Mouse (Mus musculus) limb, embryonic 12.5 days (tissue): ENCODE results near the gene Naa80. TPM values are rescaled to one million over a fixed set of nuclear protein-coding genes. Genes with fewer than 3 reads are reported as not detected.
A peak's percentile ranks its signal among the peaks of the same experiment; 100 is the strongest.

Source experiments
- ATAC-seq: fragments of 200-750 bp; cut with Nextera tagmentation; 2 replicates; pipeline ENCODE4 v1.8.0; 2017; ENCODE audit warnings: low read depth, moderate TSS enrichment; ENCODE audit not compliant: insufficient number of reproducible peaks, insufficient read depth, low FRiP score, low TSS enrichment
- H3K27ac ChIP-seq: fragments of 300-500 bp; sonication (generic); 2 replicates; pipeline ENCODE4 v1.5.1; 2016; ENCODE audit warnings: mild to moderate bottlenecking, moderate library complexity
- H3K27me3 ChIP-seq: fragments of 300-500 bp; sonication (generic); 2 replicates; pipeline ENCODE4 v1.6.1; 2016; ENCODE audit warnings: mild to moderate bottlenecking, moderate library complexity
- H3K36me3 ChIP-seq: fragments of 300-500 bp; sonication (generic); 2 replicates; pipeline ENCODE4 v1.6.1; 2016; ENCODE audit warnings: mild to moderate bottlenecking, moderate library complexity
- H3K4me1 ChIP-seq: fragments of 300-500 bp; sonication (generic); replicated peaks from 2 replicates; pipeline ENCODE4 v1.6.1; 2016
- H3K4me2 ChIP-seq: fragments of 300-500 bp; sonication (generic); 2 replicates; pipeline ENCODE4 v1.6.1; 2016; ENCODE audit warnings: mild to moderate bottlenecking, moderate library complexity
- H3K4me3 ChIP-seq: fragments of 300-500 bp; sonication (generic); replicated peaks from 2 replicates; pipeline ENCODE4 v1.5.1; 2016; ENCODE audit warnings: mild to moderate bottlenecking
- H3K9ac ChIP-seq: fragments of 300-500 bp; sonication (generic); replicated peaks from 2 replicates; pipeline ENCODE4 v1.6.1; 2016; ENCODE audit warnings: mild to moderate bottlenecking, moderate library complexity
- H3K9me3 ChIP-seq: fragments of 300-500 bp; sonication (generic); 2 replicates; pipeline ENCODE4 v1.6.1; 2016; ENCODE audit warnings: mild to moderate bottlenecking, moderate library complexity
- WGBS: fragments of 180-500 bp; shearing (Covaris S2); methylation state at CpG from one replicate; pipeline ENCODE4 v1.1.7; 2016; 5-methylcytosine and 5-hydroxymethylcytosine counted together
- polyA plus RNA-seq: library from polyadenylated mRNA; unstranded; fragments of >200 nt; fragmentation: Nextera tagmentation; extraction: Ambion mirVana; gene quantifications from 2 replicates; pipeline ENCODE4 v1.2.1, GENCODE M21; 2016

Naa80 gene
- polyA plus RNA-seq, result 14.3 and 16.1 TPM in 2 replicates

DNA sequence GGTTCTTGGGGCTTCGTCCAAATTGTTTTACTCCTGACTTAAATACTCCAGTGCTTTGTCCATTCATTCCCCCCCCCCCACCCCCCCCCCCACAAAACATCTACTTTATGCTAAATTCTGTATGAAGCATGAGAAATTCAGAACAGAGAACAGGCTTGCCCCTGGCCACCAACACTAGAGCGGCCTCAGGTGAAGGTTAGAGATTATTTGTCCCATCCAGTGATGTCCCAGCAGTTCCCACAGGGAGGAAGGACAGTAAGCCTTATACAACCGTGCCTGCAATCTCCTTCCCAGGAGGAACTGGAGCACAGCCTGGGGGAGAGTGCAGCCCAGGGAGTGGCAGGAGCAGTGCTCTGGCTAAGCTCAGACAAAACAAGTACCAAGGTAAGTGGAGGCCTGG, at the start of gene Naa80:
TSS of gene Naa80 (plus strand) at position 301 of the 400 bp plus-strand sequence.
- no peak for ATAC-seq
- peaks cover 26% of the 10 kb centered on the region for H3K36me3 ChIP-seq
- no peaks in the 10 kb centered on the region for H3K27me3 ChIP-seq
- no peaks in the 10 kb centered on the region for H3K9me3 ChIP-seq
- 75% methylated on average over 3 of the region's 3 CpGs for WGBS
- no peak within 1 kb of the TSS for H3K4me3 ChIP-seq
- peaks cover 60% of the 10 kb centered on the region for H3K4me1 ChIP-seq
- H3K9ac ChIP-seq, result 0 out of 2 replicates have a peak within 1 kb of the TSS, but pooled peaks have one; percentile 82
- peak within 1 kb of the TSS; percentile 94 for H3K27ac ChIP-seq
- peak within 1 kb of the TSS; percentile 96 for H3K4me2 ChIP-seq

DNA sequence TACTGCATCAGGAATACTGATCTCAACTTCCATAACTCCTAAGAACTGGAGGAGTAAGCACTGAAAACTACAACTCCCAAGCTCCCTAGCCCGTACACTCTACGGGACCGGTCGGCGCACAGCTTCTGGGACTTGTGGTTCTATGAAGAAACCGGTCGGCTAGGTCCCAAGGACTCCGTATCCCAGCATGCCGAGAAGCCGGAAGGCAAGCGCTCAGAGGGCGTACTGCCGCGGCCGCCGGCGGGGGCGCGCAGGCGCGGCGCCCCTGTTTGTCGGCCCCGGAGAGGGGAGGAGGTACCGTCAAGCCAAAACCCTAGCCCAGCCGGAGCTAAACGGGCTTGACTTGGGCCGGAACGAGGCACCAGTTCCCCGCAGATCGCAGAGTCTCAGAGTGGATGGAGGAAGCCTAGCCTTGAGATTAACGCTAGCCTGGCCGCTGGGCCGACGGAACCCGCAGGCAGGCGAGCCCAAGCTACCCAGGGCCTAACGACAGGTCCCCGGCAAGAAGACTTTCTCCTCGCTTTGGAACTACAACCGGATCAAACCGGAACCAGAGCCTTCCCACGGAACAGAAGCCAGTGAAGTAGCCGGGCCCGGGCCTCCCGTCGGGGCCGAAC, 44.8 kb upstream of the Naa80 start, which contains the start of gene Tmem115:
TSS of gene Tmem115 (plus strand) at position 155 of the 617 bp plus-strand sequence.
- Histone ChIP-seq H3K9ac (peak within 1 kb of the TSS; percentile 81), H3K36me3 (peaks cover 25% of the 10 kb centered on the region), H3K4me1 (peaks cover 27% of the 10 kb centered on the region), H3K4me2 (peak within 1 kb of the TSS; percentile 99), H3K9me3 (no peaks in the 10 kb centered on the region), H3K4me3 (peak within 1 kb of the TSS; percentile 76), H3K27ac (peak within 1 kb of the TSS; percentile 60; the same call in 1 of the 2 replicates), H3K27me3 (peaks cover 8% of the 10 kb centered on the region; the same call in 1 of the 2 replicates)
- peak; percentile 99 for ATAC-seq
- WGBS, result under 1% methylated on average over 48 of the region's 48 CpGs

DNA sequence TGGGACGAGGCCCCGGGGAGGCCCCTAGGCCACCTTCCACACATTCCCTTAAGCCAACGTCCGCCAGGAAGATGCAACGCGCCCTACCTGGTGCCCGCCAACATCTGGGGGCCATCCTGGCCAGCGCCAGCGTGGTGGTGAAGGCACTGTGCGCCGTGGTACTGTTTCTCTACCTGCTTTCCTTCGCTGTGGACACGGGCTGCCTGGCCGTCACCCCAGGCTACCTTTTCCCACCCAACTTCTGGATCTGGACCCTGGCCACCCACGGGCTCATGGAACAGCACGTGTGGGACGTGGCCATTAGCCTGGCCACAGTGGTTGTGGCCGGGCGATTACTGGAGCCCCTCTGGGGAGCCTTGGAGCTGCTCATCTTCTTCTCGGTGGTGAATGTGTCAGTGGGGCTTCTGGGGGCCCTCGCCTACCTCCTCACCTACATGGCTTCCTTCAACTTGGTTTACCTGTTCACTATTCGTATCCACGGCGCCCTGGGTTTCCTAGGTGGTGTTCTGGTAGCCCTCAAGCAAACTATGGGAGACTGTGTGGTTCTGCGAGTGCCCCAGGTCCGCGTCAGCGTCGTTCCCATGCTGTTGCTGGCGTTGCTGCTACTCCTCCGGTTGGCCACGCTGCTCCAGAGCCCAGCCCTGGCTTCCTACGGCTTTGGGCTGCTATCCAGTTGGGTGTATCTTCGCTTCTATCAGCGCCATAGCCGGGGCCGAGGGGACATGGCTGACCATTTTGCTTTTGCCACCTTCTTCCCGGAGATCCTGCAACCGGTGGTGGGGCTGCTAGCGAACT, 44.1 kb upstream of the Naa80 start:
- Histone ChIP-seq H3K9me3 (no peaks in the 10 kb centered on the region), H3K9ac (peak overlapping the region; percentile 81), H3K27ac (peak overlapping the region; percentile 60; the same call in 1 of the 2 replicates), H3K4me3 (peak overlapping the region; percentile 76), H3K4me1 (peaks cover 27% of the 10 kb centered on the region), H3K4me2 (peak overlapping the region; percentile 99), H3K27me3 (peaks cover 8% of the 10 kb centered on the region; the same call in 1 of the 2 replicates), H3K36me3 (peaks cover 32% of the 10 kb centered on the region)
- under 1% methylated on average over 40 of the region's 40 CpGs for WGBS
- no peak for ATAC-seq

DNA sequence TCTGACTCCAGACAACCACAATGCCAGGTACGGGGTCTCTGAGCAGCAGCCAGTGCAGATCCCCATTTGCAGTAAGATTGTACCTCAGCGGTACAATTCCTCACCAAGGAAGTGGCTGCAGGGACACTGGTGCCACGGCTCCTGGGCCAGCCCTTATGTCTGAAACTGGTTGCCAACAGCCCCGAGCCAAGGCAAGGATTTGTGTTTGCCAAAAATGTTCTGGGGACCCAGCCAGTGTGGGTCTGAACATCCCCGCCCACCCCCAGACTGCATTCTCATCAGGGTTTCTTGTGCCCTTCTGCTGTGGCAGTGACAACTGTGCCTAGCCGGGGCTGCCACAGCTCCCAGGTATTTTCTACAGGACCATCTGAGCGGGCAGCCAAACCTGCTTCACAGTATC, 40.5 kb upstream of the Naa80 start:
- ATAC-seq, result no peak
- 95% methylated on average over 7 of the region's 7 CpGs for WGBS
- H3K4me3 ChIP-seq, result no peak overlapping the region
- H3K27ac ChIP-seq, result no peak overlapping the region
- H3K9me3 ChIP-seq, result no peaks in the 10 kb centered on the region
- peaks cover 39% of the 10 kb centered on the region for H3K36me3 ChIP-seq
- no peak overlapping the region for H3K4me2 ChIP-seq
- H3K27me3 ChIP-seq, result no peaks in the 10 kb centered on the region
- H3K4me1 ChIP-seq, result peaks cover 46% of the 10 kb centered on the region
- no peak overlapping the region for H3K9ac ChIP-seq

DNA sequence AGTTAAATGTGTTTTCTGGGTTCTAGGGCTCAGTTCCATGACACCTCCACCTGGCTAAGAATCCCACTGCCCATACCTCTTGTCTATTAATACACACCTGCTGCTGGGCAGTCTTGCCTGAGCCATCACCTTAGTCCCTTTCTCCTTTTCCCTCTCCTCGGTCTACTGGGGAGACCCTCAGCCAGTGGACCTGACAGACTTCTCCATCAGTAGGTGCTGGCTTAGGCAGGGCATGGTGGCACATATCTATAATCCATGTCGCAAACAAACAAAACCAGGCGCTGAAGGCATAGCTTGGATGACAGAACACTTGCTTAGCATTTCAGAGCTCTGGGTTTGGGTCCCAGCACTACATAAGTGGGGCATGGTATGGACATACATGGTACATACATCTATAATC, 40.0 kb upstream of the Naa80 start:
- no peaks in the 10 kb centered on the region for H3K9me3 ChIP-seq
- no peaks in the 10 kb centered on the region for H3K27me3 ChIP-seq
- no peak for ATAC-seq
- H3K4me1 ChIP-seq, result peaks cover 46% of the 10 kb centered on the region
- no peak overlapping the region for H3K4me3 ChIP-seq
- no peak overlapping the region for H3K9ac ChIP-seq
- H3K4me2 ChIP-seq, result no peak overlapping the region
- H3K36me3 ChIP-seq, result peaks cover 44% of the 10 kb centered on the region
- WGBS, result 92% methylated on average over 3 of the region's 3 CpGs
- no peak overlapping the region for H3K27ac ChIP-seq

DNA sequence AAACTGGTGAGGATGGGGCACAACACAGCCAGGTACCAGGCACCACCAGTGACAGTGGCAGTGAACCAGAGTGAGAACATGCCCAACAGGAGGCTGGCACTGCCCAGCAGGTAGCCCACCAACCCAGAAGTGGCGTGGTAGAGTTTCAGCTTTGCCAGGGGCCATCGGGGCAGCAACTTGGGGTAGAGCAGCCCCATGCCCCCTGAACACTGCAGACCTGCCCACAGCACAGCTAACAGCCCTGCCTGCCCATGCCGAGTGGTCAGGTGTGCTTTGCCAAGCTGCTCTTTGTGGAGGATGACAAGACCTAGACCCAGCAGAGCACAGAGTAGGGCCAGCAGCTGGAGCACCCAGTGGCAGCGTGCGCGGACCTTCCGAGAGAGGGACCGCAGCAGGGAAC, 38.7 kb upstream of the Naa80 start:
- Histone ChIP-seq H3K9ac (no peak overlapping the region), H3K9me3 (no peaks in the 10 kb centered on the region), H3K27me3 (no peaks in the 10 kb centered on the region), H3K4me3 (no peak overlapping the region), H3K4me2 (no peak overlapping the region), H3K36me3 (peaks cover 56% of the 10 kb centered on the region), H3K27ac (no peak overlapping the region), H3K4me1 (peaks cover 46% of the 10 kb centered on the region)
- 91% methylated on average over 8 of the region's 8 CpGs for whole genome bisulfite sequencing
- no peak for ATAC-seq

DNA sequence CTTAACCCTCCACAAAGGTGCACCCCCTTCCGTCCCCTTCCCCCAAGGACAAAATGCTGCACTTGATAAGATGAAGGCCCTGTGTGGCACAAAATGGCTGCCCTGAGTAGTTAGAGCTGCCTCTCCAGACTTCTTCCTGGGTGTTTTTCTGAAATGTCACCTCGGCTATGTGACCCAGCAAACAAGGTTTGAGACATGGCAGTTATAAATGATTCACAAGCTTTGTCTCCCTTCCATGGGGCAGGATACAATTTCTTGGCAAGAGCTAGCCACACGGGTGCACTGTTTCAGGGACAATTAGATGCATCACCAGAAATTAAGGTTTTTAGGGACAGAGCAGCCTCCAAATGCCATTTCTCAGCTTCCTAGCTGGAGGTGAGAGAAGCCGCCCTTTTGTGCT, 38.3 kb upstream of the Naa80 start:
- Histone ChIP-seq H3K9me3 (no peaks in the 10 kb centered on the region), H3K4me2 (peak overlapping the region; percentile 83), H3K27me3 (no peaks in the 10 kb centered on the region), H3K4me3 (0 out of 2 replicates have a peak overlapping the region, but pooled peaks have one; percentile 60), H3K9ac (no peak overlapping the region), H3K4me1 (peaks cover 41% of the 10 kb centered on the region), H3K36me3 (peaks cover 61% of the 10 kb centered on the region), H3K27ac (no peak overlapping the region)
- ATAC-seq, result no peak
- 74% methylated on average over 4 of the region's 4 CpGs for WGBS

DNA sequence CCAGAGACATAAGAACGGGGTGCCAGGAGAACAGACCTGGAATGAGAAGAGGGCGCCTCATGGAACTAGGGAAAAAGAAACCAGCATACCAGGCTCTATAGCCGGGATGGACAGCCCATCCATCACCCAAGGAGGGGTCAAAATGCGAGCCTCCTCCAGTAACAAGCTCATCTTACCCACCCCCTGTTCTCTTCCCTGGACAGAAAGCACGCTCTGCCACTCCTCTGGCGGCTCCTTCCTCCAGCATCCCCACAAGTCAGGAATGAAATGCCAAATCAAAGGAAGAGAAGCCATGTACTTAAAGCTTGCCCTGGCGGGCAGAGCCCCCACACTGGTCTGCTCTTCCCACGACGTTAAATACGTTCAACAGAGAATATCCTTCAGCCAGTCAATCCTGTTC, 37.7 kb upstream of the Naa80 start:
- Histone ChIP-seq H3K4me3 (peak overlapping the region; percentile 60), H3K4me1 (peaks cover 39% of the 10 kb centered on the region), H3K27me3 (no peaks in the 10 kb centered on the region), H3K9ac (no peak overlapping the region; the same call in 1 of the 2 replicates), H3K36me3 (peaks cover 61% of the 10 kb centered on the region), H3K9me3 (no peaks in the 10 kb centered on the region), H3K4me2 (peak overlapping the region; percentile 83), H3K27ac (no peak overlapping the region)
- WGBS, result 32% methylated on average over 10 of the region's 10 CpGs
- no peak for ATAC-seq

DNA sequence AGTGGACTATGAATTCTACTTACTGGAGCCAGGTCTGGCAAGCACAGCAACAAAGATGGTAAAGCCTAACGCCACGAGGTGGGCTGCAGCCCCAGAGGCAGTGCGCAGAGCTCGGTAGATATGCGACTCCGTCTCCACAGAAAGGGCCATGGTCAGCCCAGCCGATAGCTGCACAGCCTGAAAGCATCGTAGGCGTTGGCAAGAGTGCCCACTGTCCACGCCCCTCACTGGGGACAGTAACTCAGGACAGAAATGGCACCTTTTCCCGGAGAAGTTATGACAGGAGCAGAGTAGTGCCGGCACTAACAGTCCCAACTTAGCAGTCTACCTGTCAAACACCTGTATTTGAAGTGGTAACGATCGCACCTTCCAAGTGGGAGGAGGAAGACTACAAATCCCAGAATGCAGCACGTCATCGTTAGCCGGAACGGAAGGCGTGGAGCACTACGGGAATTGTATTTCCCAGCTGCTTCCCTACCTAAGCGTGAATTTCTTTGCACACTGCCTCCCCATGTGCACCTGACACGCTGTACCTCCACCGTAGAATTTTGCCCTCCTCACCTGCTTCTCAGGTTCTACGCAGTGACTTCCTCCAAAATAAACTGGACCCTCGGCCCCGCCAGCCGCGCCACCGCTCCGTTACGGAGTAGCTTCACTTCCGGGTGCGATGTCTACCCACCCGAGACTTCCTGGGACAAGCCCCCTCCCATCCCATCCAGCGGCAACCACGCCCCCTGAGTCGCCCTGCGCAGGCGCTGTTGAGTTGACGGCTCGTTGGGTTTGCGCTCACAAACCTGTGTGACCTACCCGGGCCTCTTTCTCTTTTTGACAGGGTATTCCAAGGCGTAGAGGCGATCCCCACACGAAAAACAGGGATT, 37.0 kb upstream of the Naa80 start, which contains the start of the genes Cyb561d2 and Nprl2:
TSS of gene Cyb561d2 (minus strand) at position 720 of the 878 bp plus-strand sequence.
TSS of gene Nprl2 (plus strand) at position 753 of the 878 bp plus-strand sequence.
- H3K27me3 ChIP-seq, result no peaks in the 10 kb centered on the region
- peak within 1 kb of the TSS; percentile 83 for H3K4me2 ChIP-seq
- peak within 1 kb of the TSS; percentile 57 for H3K9ac ChIP-seq
- peak within 1 kb of the TSS; percentile 60 for H3K4me3 ChIP-seq
- under 1% methylated on average over 46 of the region's 46 CpGs for WGBS
- no peak within 1 kb of the TSS for H3K27ac ChIP-seq
- H3K4me1 ChIP-seq, result peaks cover 39% of the 10 kb centered on the region
- no peaks in the 10 kb centered on the region for H3K9me3 ChIP-seq
- peak; percentile 76 for ATAC-seq
- peaks cover 58% of the 10 kb centered on the region for H3K36me3 ChIP-seq

DNA sequence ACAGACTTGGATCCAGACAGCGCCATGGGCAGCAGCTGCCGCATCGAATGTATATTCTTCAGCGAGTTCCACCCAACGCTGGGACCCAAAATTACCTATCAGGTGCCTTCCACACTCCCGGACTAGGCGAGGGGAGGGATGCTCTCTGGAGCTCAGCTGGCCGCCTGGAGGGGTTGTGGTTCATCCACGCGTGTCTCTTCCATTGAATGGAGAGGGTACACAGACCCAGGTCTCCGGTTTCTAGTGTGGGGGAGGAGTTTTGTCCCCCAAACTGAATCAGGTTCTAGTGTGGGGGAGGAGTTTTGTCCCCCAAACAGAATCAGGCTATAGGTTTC, 36.4 kb upstream of the Naa80 start:
- no peak overlapping the region for H3K27ac ChIP-seq
- ATAC-seq, result peak; percentile 17; the same call in 1 of the 2 replicates
- H3K4me1 ChIP-seq, result peaks cover 39% of the 10 kb centered on the region
- peak overlapping the region; percentile 60 for H3K4me3 ChIP-seq
- under 1% methylated on average over 11 of the region's 11 CpGs for WGBS
- H3K9me3 ChIP-seq, result no peaks in the 10 kb centered on the region
- peak overlapping the region; percentile 57 for H3K9ac ChIP-seq
- H3K4me2 ChIP-seq, result peak overlapping the region; percentile 83
- peaks cover 52% of the 10 kb centered on the region for H3K36me3 ChIP-seq
- no peaks in the 10 kb centered on the region for H3K27me3 ChIP-seq
